Mouse (Mus musculus): ENCODE results near the gene Tsr3.
"Not testable (repeated sequence)": the region's sequence is repeated elsewhere in the genome, so short reads cannot be mapped to it uniquely, and the experiment has no call there.

The Tsr3 gene

DNA sequence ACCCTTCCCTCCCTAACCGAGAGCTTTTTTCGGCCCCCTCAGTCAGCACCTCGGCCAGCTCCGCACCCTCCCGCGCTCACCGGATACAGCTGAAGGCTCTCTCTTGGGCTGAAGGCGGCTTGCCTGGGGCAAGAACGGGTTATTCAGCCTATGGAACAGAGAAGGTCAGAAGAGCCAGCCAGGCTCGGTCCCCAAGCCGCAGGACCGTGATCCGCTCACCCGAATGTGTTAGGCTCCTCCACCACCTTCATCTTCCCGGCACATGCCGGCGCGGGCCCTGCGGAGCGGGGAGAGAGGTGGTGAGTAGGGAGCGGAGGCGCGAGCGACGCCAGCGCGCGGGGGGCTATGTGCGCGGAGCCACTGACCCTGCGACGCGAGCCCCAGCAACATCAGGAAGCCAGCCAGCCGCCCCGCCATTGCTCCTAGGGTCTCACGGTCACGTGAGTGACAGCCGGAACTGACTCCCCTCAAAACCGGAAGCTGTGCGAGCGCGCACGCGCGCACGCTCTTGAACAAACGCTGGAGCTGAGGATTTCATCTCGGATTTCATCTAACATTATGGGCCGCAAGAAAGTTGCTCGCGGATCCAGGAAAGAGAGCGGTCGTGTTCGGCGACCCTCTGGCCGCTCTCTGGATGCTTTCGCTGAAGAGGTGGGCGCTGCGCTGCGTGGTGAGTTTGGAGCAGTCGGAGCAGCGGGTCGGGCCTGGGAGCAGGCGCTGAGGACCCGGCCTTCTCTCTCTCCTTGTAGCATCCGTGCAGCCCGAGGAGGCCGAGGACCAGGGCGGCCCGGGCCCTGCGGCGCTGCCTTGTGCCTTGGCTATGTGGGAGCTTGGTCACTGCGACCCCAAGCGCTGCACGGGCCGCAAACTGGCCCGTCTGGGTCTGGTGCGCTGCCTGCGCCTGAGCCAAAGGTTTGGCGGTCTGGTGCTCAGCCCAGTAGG is at the start of gene Tsr3, which contains the start of gene Gnptg:
Gene Tsr3 (plus strand): TSS at position 476 of the 942 bp plus-strand sequence.
Gene Gnptg (minus strand): TSS at position 430 of the 942 bp plus-strand sequence.
- DNase-seq: peak; percentile 69 to 79

DNA sequence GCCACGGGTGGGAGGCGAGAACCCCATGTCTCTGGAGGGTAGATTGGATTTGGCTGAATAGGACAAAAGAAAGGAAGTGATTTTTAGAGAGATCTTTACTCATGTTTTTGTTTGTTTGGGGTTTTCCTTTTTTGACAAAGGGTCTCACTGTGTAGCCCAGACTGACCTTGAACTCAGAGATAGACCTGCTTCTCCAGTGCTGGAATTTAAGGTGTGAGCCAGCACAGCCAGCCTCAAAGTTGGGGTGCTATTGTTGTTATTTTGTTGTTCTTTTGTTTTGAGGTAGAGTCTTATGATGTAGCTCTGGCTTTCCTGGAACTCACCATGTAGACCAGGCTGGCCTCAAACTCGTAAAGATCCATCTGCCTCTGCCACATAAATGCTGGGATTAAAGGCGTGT is 37.6 kb upstream of the Tsr3 start:
- no peak for DNase-seq

DNA sequence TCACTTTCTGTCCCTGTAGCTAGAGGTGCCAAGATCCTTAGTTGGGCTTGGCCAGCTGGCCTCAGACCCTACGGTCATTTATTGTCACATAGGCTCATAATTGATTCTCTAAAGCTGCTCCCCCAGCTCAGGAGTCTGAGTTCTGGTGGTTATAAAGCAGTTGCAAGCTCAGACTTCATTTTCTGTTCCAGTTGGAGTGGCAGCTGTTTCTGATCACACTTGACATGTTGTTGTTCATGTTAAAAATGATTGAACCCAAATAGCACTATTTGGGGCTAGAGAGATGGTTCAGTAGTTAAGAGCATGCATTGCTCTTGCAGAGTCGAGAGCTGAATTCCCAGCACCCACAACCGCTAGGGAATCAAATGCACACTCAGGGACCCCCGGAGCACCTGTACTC is 30.0 kb upstream of the Tsr3 start:
- no peak for DNase-seq

DNA sequence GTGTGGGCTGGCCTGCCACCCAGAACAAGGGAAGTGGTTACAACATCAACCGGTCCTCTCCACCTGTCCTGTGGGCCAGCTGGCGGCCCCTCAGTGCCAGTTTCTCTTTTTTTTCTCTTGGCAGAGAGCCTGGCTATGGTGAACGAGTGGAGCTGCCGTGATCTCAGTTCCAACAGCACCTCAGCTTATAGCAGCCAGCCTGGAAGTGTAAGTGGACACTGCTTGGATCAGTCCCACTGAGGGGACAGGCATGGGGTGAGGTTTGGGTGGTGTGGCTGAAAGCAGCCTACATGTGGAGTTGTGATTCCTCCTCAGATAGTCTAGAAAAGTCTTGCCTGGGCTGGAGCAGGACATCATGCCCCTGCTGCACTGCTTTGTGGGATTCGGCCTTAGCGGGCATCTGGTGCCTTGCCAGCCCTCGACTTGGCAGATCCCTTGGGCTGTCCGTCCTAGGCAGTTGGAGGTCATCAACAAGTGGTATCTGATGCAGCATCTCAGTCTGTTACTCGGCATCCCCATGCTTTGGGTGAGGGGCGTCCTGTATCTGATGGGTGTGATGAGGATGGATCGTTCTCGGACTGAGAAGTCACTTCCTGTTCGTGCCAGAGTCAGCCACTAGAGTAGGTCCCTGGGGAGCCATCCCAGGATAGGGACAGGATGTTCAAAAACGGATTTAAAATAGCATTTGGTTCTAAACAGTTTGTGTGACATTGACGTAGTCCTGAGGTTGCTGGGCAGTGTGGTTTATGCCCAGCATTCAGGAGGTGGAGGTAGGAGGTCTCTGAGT is 29.1 kb upstream of the Tsr3 start:
- DNase-seq: no peak

DNA sequence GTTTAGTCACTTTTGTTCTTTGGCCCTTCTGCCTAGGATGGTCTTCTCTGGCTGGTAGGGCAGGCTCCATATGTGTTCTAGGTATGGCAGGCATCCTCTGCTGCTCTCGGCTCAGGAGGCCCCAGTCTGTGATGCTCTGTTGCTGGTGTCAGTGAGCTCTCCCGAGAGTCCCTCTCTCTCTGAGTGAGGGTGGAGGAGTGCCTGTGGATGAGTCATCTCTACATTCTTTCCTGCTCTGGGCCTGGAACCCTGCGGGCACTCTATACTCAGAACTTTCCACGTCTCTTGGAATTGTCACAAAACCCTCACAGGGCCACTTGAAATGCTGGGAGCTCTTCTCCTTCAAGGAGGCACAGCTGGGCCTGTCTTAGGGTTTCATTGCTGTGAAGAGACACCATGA is 28.3 kb upstream of the Tsr3 start:
- DNase-seq: no peak

DNA sequence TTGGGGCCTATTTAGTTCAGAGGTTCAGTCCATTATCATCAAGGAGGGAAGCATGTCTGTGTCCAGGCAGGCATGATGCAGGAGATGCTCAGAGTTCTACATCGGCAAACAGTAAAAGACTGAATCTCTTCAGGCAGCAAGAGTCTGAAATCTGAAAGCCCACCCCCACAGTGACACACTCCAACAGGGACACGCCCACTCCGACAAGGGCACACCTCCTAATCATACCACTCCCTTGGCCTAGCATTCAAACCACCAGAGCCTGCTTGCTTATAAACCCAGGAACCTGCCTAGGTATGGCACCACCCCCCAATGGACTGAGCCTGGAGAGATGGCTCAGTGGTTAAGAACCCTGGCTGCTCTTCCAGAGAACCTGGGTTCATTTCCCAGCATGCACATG is 24.5 kb upstream of the Tsr3 start:
- DNase-seq: no peak

DNA sequence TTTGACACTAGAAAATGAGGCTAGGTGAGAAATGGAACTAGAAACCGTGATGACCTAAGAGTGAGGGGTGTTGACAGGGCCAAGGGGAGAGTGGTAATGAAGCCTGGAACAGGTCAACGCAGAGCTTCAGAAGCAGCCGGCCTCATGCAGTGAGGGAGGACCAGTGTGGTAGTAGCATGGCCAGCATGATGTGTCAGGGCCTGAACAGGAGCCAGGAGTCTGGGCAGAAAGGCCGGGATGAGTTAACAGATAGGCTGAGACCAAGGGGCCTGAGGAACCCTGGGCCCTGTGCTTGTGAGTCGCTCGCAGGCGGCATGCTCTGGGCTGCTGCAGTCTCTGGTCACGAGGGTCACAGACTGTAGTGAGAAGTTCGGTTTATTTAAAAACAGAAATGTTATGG is 21.0 kb upstream of the Tsr3 start:
- DNase-seq: no peak

DNA sequence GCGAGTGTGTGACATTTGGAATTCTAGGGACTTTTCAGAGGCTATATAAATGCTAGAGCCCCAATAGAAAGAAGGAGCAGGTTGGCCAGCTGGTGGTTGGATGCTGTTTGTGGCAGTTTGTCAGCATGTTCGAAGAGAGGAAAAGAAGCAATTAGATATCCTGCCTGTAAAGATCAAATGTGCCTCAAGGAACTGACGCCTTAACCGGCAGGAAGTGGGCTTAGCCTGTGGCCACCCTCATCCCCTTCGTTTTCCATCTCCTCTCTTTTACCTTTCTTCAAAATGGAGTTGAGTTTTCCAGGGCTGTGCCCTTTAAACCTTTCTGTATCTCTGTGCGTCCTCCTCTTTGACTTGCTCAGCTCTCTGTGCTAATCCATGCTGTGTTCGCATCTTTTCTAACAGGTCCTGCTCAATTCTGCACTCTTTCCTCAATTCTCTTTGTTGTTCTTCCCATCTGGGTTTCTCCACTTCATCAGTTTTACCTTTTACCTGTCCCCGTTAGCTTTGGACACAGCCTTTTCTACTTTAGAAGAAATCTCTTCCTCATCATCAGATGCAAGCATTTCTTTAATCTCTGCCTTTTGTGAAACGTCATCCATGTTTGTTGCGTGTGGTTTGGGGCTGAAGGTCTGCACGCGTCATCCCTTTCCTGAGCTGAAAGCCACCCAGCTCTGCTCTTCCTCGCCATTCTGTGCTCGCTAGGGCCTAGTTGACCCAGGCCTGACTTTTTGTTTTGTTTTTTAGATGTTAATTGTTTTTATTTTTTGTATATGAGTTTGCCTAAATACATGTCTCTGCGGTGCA is 20.3 kb upstream of the Tsr3 start:
- no peak for DNase-seq

DNA sequence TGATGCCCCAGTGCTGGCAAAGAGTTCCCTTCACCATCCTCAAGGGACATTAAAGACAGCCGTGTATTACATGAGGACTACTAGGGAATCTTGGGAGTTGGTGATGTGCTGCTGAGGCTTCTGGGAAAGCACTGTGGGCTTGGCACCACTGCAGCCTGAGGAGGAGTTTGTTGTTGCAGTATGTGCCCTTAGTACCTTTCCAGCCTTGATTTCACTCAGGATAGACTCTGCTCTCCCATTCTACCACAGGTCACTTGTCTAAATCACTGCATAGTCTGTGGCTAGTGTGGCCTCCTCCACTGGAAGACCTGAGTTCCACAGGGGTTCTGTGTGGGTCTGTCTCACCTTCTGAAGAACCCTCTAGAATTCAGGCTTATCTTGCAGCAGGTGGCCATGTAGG is 19.2 kb upstream of the Tsr3 start:
- no peak for DNase-seq

DNA sequence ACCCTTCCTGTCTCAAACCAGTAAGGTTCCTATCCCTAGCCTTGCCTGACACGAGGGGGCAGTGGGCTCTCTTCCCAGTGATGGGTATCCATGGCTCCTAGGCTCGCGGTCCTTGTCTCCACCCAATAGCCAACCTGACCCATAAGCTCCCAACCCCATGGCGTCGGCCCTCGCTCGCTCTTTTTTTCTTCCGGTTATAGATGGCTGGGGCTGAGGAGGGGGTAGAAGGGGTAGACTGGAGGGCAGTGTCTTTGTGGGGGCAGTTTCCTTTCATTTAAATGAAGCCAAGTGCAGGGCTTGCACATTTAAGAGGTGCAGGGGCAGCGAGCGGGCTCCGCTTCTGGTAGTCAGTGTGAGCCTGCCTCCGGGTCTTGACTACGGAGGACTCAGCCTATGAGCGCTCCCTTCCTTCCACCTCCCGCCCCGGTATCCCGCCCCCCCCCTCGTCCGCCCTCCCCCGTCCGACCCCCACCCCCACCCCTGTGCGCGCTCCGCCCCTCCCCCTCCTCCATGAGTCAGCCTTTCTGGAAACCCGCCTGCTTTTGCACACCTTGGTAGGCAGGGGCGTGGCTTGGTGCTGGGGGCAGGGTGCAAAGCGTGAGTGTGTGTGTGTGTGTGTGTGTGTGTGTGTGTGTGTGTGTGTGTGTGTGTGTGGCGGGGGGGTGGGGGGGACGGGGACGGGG is 18.0 kb upstream of the Tsr3 start:
- DNase-seq: peak; percentile 42 to 51

DNA sequence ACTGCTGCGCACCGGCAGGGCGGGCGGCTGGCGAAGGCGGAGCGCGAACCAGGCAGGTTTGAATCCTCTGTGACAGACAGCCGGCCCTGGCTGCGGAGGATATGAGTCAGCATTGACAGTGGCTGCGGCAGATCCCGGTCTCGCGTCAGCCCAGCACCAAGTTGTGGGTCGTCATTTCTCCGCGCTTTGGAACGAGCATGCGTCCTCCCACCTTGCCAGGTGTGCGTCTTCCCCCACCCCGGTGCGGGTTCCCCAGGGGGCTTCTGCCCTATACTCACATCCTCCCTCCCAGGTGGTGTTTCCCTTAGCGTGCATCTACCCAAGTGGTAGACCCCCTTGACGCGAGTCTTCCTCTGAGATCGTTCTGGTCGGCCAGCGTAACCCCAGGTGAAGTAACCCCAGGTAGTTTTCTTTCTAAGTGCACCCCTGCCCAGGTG is 17.4 kb upstream of the Tsr3 start:
- peak in 1 of 2 experiments; percentile 27 for DNase-seq

DNA sequence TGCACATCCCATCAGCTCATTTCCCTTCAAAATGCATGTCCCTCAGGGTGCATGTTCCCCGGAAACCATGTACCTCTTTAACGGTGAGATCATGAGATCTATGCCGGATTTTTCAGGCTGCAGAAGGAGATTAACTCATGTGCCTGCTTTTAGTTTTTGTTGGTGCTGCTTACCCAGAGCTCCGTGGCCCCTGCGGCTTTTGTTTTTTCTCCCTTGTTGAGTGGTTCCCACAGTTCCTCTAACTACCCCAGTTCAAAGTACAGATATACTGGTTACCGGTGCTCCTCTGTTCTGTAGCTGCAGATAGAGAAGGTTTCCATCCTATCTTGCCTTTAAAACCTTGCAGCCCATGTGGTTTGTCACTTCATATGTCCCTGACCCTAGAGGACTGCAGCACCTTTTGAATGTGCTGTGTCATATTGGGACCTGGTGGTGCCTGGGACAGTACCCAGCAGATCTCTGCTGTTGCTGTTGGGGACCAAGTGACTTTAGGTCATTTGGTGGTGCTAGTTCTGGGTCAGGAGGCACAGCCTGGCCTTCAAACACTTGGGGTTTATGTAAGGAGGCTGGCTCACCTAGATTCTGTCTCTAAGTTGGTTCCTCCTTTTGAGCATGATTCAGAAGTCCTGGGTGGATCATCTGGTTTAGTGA is 16.9 kb upstream of the Tsr3 start:
- no peak for DNase-seq

DNA sequence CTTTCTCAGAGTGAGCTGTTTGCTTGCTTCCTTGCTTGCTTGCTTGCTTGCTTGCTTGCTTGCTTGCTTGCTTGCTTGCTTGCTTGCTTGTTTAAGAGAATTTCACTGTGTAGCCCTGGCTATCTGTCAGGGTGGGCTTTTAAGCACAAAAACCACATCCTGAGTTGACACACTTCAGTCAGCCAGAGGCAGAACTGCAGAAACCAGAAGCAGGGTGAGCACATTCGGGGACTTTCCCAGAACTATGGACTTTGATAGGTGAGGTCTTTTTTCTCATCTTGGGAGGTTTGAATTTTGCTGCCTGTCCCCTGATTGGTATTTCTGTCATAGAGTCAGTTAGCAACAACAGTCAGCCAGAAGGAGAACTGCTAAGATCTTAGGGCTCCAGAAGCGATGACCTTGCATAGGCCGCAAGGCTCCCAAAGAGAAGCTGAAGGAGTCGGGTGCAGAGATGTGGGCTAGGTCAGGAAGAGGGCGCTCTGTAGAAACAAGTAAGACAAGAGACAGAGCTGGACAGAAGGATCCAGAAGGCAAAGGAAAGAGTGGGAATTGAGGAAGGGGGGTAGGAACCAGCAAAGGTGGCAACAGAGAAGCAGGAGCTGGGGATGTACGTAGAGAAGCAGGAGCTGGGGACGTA is 15.3 kb upstream of the Tsr3 start:
- DNase-seq: no peak

DNA sequence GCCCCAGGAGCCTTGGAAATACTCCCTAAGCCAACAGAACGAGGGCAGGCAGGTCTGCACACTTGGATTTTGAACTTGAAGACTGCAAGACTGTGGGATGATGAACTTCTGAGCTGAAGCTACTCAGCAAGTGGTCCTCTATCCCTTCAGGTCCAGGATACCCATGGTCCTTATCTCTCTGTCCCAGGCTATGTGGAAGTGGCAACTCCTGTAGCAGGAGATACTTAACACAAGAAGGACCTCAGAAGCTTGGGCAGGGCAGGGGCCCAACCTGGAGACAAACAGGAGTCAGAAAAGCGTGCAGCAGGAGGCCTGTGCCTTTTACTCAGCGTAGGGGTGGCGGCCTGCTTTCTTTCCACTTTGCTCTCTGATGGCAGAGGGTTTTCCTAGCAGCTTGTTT is 14.3 kb upstream of the Tsr3 start:
- DNase-seq: no peak

DNA sequence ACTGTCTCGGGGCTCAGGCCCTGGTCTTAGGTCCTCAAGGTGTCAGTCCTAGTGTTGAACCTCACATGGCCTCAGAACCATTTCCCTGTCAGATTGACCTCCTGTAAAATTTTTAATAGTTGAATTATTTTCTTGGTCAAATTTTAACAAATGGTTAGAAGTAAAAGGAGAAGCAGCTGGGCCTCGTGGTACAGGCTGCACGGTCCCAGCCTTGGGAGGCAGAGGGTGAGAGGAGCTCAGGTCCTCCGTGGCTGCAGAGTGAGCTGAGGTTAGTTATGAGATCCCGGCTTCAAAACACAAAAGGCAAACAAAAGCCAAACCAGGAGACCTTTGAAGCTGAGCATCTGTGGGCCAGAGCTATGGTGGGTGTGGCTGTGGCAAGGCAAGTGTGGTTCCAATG is 12.0 kb upstream of the Tsr3 start:
- DNase-seq: no peak

DNA sequence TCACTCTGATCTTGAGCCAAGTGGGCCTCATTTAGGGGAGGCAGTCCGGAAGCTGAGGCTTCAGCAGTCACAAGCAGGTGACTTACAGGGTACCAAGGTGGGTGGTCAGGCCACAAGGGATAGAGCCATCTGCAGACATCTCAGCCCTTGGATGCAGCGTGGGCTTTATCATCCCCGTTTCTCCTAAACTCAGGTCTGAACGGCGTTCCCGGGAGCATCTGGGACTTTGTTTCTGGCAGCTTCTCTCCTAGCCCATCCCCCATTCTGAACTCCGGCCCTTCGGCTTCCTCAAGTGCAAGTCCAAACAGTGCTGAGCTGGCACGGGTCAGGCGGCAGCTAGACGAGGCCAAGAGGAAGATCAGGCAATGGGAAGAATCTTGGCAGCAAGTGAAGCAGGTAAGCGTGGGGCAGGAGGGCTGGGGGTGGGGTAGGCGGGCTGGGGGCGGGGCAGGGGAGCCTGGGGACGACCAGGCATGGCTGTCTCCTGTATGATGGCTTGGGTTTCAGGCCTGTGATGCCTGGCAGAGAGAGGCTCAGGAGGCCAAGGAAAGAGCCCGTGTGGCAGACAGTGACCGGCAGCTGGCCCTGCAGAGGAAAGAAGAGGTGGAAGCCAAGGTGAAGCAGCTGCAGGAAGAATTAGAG is 9.8 kb upstream of the Tsr3 start:
- DNase-seq: not testable (repeated sequence)

DNA sequence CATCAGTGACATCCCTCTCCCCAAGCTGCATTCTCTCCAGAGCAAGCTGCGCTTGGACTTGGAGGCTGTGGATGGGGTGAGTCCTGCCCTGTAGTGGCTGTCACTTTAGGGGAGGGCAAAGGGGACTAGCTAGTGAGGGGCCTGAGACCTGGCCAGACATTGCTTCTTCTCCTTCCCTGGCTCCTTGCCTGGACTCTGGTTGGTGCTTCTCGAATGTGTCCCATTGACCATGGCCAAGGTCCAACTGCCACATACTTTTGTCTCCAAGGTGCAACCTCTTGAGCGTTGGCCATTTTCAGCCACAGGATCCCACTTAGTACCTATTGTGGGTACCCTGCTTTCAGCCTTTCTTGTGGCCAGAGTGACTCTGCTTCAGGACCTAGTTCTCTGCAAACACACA is 9.3 kb upstream of the Tsr3 start:
- no peak for DNase-seq

DNA sequence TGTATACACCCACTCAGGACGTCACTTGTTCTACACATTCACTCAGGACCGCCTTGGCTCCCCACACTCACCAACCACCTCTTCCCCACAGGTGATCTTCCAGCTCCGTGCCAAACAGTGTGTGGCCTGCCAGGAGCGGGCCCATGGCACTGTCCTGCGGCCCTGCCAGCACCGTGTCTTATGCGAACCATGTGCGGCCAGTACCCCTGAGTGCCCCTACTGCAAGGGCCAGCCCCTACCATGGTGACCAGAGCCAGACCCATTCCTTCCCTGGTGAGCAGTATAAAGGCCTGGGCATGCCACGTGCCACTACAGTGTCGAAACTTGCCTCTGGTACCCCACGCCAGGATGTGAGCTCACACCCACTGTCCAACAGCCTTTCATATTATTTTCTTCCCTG is 8.3 kb upstream of the Tsr3 start:
- DNase-seq: not testable (repeated sequence)

DNA sequence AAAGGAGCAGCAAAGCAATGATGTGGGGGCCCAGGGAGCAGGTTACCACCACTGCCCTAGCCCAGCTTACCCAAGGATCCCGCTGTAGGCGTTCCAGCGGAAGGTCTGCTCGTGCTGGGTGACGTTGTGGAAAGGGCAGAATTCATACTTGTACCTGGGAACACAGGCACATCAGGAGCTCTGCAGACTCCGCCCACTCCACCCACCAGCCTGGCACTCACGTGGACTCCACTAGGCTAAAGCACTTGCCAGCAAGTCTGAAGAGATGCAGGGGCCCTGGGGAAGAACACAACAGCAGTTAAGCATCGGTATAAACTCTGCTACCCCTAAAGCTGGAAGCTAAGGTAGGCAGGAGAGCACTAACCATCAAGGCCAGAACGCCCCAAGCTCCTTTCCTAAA is 4.3 kb upstream of the Tsr3 start:
- DNase-seq: no peak

DNA sequence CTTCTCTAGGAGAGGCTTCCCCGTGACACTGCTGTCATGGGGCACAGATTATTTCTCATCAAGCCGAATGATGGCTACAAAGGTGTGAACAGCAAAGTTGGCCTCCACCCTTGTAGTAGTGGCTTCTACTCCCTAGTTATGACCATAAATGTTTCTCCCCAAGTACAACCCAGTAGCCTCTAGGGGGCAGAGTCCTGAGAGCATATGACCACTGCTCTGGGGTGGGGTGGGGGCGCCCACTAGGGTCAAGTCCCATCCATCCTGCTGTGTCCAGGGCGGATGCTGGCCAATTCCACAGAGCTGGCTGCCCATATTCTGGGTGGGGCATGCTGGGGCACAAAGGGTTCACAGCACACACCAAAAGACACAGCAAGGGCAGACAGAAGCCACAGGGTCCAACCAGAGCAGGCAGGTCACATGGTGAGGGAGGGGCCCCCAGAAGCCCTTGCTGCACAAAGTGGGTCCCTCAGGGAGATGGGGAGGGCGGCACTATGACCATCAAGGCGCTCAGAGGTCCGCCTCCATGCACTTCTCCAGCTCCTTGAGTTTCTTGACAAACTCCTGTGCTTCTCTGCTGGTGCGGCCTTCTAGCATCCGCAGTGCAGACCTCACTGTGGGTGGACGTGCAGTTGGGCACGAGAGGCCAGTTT is 3.3 kb downstream of the Tsr3 start:
- DNase-seq: no peak
